Mouse (Mus musculus) CH12.LX (cell line): ENCODE measurements around the gene Cck.

Source experiments
- BHLHE40 ChIP-seq: IDR thresholded peaks from 2 replicates; pipeline ENCODE4 v1.6.1; 2011; ENCODE audit warnings: mild to moderate bottlenecking, low read depth, low read length, improper control_type of control experiment
- CTCF ChIP-seq, 2 experiments: IDR thresholded peaks in 1 of 2; conservative IDR thresholded peaks in 1 of 2; 2 replicates each; pipeline ENCODE4 v1.5.1; 2011 to 2012; ENCODE audit warnings: low read depth in 2 of 2, low read length in 2 of 2, improper control_type of control experiment in 1 of 2, inconsistent platforms in 1 of 2, mild to moderate bottlenecking in 1 of 2, moderate library complexity in 1 of 2
- HCFC1 ChIP-seq: IDR thresholded peaks from 2 replicates; pipeline ENCODE4 v1.6.1; 2012; ENCODE audit warnings: low read depth, mild to moderate bottlenecking, inconsistent platforms, low read length, improper control_type of control experiment
- MYC ChIP-seq: IDR thresholded peaks from 2 replicates; pipeline ENCODE4 v1.6.1; 2011; ENCODE audit warnings: low read depth, mild to moderate bottlenecking, improper control_type of control experiment, low read length
- NELFE ChIP-seq: IDR thresholded peaks from 2 replicates; pipeline ENCODE4 v1.6.1; 2011; ENCODE audit warnings: low read depth, low read length, improper control_type of control experiment
- POLR2A ChIP-seq: IDR thresholded peaks from 2 replicates; pipeline ENCODE4 v1.6.1; 2011; ENCODE audit warnings: low read depth, mild to moderate bottlenecking, improper control_type of control experiment, low read length
- RAD21 ChIP-seq: IDR thresholded peaks from 2 replicates; pipeline ENCODE4 v1.6.1; 2011; ENCODE audit warnings: low read depth, mild to moderate bottlenecking, low read length, improper control_type of control experiment, moderate library complexity

GRCm38 (mm10) chr9:121491592-121492240, 3.8 kb downstream of the Cck start:
- no peak for TF ChIP-seq BHLHE40
- TF ChIP-seq HCFC1, result no peak
- no peak for TF ChIP-seq POLR2A
- no peak for TF ChIP-seq MYC
- TF ChIP-seq CTCF (conservative IDR thresholded peaks at IDR 0.05 in 1 of 2, IDR thresholded peaks at IDR 0.05 in 1 of 2; ENCODE audit: low read depth in 2 of 2, low read length in 2 of 2), result no peak
- no peak for TF ChIP-seq NELFE
- no peak for TF ChIP-seq RAD21
